In genomic region chr8:84104697-84105609, GRCm38 (mm10) we compare ENCODE assay signal across 8 mouse cellular contexts. TPM values are rescaled to one million over a fixed set of nuclear protein-coding genes. Genes with fewer than 3 reads are reported as not detected.
DNase-seq lines count a peak whose midpoint lies in the region; ATAC-seq lines count a peak whose summit lies in the region.

Gene Dcaf15, minus strand, starts transcription at chr8:84104768.

- peaks cover 26% of the 10 kb centered on the region for H3K36me3 ChIP-seq in heart, embryonic 10.5 days
- H3K36me3 ChIP-seq in kidney, embryonic 15.5 days, result peaks cover 28% of the 10 kb centered on the region

- peak within 1 kb of the TSS; percentile 78 for H3K4me3 ChIP-seq in heart, embryonic 10.5 days
- peak within 1 kb of the TSS; percentile 65 for H3K4me3 ChIP-seq in kidney, embryonic 15.5 days (replicated peaks)

- peak; percentile 94 for ATAC-seq in erythroblast, adult 5-6 weeks (replicated peaks; ENCODE audit: low FRiP score, poor library complexity, severe bottlenecking)
- ATAC-seq in kidney, embryonic 15.5 days (replicated peaks; ENCODE audit: low FRiP score), result peak; percentile 96
- peak; percentile 93 for ATAC-seq in monocyte, adult 5-6 weeks (replicated peaks; ENCODE audit: insufficient number of reproducible peaks, low FRiP score, low TSS enrichment, poor library complexity, severe bottlenecking)

- peak within 1 kb of the TSS; percentile 71 for H3K9ac ChIP-seq in kidney, embryonic 15.5 days

- H3K27ac ChIP-seq in heart, embryonic 10.5 days, result peak within 1 kb of the TSS; percentile 98
- H3K27ac ChIP-seq in kidney, embryonic 15.5 days, result peak within 1 kb of the TSS; percentile 87

- H3K27me3 ChIP-seq in heart, embryonic 10.5 days (ENCODE audit: insufficient read depth, poor library complexity, severe bottlenecking), result no peaks in the 10 kb centered on the region
- H3K27me3 ChIP-seq in kidney, embryonic 15.5 days, result no peaks in the 10 kb centered on the region

- H3K9me3 ChIP-seq in heart, embryonic 10.5 days, result no peaks in the 10 kb centered on the region
- no peaks in the 10 kb centered on the region for H3K9me3 ChIP-seq in kidney, embryonic 15.5 days (replicated peaks)

- WGBS in heart, embryonic 10.5 days, result 9% methylated on average over 42 of the region's 42 CpGs
- 8% methylated on average over 42 of the region's 42 CpGs for WGBS in kidney, embryonic 15.5 days

- peak within 1 kb of the TSS; percentile 71 for H3K4me2 ChIP-seq in kidney, embryonic 15.5 days

- H3K4me1 ChIP-seq in heart, embryonic 10.5 days, result peaks cover 16% of the 10 kb centered on the region
- H3K4me1 ChIP-seq in kidney, embryonic 15.5 days, result peaks cover 32% of the 10 kb centered on the region

- peak; percentile 96 to 98 for DNase-seq in B cell, adult 2 months
- DNase-seq in brain, adult 2 months (ENCODE audit: low read depth, low spot score), result peak; percentile 100
- peak; percentile 99 for DNase-seq in heart, embryonic 10.5 days (ENCODE audit: low spot score)
- DNase-seq in liver, result peak; percentile 98
- peak; percentile 99 for DNase-seq in spleen, postnatal 4 days (ENCODE audit: low spot score in 2 of 2)

RNA-seq across cellular contexts. Expression of gene Dcaf15, which starts in this region (rescaled TPM):
- total RNA-seq in erythroblast, adult 5-6 weeks (2015; ENCODE audit: low replicate concordance), result 0.19 and 4.0 TPM in 2 replicates
- total RNA-seq in erythroblast, adult 5-6 weeks (2017; ENCODE audit: low replicate concordance), result 1.9 and 2.9 TPM in 2 replicates
- polyA plus RNA-seq in heart, embryonic 10.5 days (2016; fragmentation: Nextera tagmentation; extraction: Ambion mirVana), result 10.4 and 14.2 TPM in 2 replicates
- 9.2 and 11.6 TPM in 2 replicates for polyA plus RNA-seq in kidney, embryonic 15.5 days (2015; fragmentation: Nextera tagmentation; extraction: Ambion mirVana)
- total RNA-seq in monocyte, adult 5-6 weeks (2017), result 19.0 to 27.3 TPM (median 24.0 TPM) in 3 replicates

Comparison
In these comparisons a context has a peak if more than half of its experiments do, and no peak if none do; other contexts are left out.
1. Peak in every context shown above with its lines: DNase-seq, ATAC-seq, H3K4me3 ChIP-seq and H3K27ac ChIP-seq.